Mouse (Mus musculus) large intestine, adult 2 months (tissue): ENCODE results near the gene Fnbp4. TPM values are rescaled to one million over a fixed set of nuclear protein-coding genes. Genes with fewer than 3 reads are reported as not detected.
"Not testable (repeated sequence)": the region's sequence is repeated elsewhere in the genome, so short reads cannot be mapped to it uniquely, and the experiment has no call there.

Experiments used
- DNase-seq: peaks from one replicate; pipeline ENCODE4 v3.0.0-alpha.2; 2012; ENCODE audit warnings: low read depth, low spot score
- WGBS: fragments of 180-500 bp; shearing (Covaris S2); methylation state at CpG from one replicate; pipeline ENCODE4 v1.1.7; 2018; 5-methylcytosine and 5-hydroxymethylcytosine counted together
- polyA plus RNA-seq: library from polyadenylated mRNA; depleted of rRNA; stranded (reverse); fragments of >200 nt; gene quantifications from 2 replicates; pipeline ENCODE4 v1.2.3, GENCODE M21; 2012; rRNA removed

The Fnbp4 gene
- polyA plus RNA-seq, 1 experiment: 20.7 TPM

DNA sequence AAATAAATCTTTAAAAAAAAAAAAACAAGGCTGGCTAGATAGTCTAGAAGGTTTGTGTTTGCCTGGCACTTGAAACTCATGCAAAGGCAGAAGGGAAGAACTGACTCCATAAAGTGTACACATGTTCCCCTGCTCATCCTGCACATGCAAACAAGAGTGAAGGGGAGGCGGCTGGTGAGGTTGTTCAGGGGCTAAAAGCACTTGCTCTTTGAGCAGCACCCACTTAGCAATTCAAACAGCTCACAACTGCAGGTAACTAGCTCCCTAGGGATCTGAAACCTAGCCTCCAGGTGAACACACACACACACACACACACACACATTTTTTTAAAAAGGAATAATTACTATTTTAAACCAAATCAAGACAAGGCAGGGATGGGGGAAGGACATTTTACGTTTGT, 36.8 kb downstream of the Fnbp4 start:
- WGBS: 60% methylated on average over 2 of the region's 2 CpGs
- DNase-seq: no peak

DNA sequence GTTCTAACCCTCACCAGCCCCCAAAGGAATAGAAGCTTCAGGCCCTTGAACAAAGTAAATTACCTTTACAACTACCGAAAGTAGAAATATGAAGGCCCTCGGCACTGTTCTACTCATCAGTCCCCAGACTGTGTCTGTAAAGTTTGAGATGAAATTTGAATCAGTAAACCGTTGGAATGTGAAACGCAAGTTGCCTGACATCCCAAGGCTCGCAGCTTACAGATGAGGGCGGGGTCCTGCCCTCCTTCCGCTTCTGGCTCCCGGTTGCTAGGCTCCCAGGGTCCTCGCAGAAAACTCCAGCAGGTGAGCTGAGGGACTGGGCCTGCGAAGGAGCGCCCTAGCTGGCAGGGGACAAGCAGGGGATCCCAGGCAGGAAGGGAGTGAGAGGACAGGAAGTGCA, 37.3 kb downstream of the Fnbp4 start, which contains the start of gene Agbl2:
Agbl2 (plus strand) TSS at position 270 of the 400 bp plus-strand sequence.
- 6% methylated on average over 11 of the region's 11 CpGs for WGBS
- DNase-seq: no peak

DNA sequence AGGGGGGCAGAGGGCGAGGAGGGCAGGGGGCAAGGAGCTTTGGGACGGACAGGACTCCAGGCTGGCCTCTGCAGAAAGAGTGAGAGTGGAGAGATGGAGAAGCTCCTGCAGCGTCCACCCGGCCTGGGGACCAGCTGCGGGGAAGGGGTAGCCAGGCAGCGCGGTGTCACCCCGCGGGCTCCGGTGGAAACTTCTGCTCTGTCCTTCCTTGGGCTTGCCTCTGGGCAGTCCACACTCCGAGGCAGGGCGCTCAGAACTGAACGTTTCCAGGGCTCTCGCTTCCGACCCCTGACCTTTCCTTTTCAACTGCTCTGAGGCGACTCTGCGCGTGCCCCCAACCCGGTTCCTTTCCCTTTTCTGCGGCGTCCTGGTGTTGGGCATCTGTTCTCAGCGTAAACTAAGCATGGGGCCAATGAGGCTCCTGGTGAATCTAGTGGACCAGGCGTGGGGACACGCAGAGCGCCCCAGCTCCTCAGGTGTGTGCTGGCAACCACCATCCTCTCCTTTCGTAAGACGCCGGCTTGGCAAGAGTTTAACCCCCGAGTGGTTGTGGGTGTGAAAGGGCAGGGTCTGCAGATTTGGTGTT, 37.8 kb downstream of the Fnbp4 start:
- WGBS: 5% methylated on average over 28 of the region's 29 CpGs
- DNase-seq: no peak

DNA sequence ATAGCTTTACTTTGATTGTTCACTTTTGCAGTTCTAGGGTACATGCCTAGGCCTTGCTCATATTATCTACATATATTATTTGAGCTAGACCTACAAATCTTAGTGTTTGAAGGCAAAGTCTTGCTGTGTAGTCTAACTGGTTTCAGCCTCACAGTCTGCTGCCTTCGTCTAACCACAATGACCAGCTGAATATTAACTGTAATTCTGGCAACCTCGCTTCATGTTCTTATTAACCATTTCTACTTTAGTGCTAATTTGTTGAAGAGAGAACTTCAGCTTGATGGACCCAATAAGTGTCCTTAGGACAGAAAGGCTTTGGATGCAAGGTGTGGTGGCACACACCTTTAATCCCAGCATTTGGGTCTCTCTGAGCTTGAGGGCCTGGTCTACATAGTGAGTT, 43.0 kb downstream of the Fnbp4 start:
- DNase-seq: no peak
- 89% methylated on average over 2 of the region's 2 CpGs for WGBS

DNA sequence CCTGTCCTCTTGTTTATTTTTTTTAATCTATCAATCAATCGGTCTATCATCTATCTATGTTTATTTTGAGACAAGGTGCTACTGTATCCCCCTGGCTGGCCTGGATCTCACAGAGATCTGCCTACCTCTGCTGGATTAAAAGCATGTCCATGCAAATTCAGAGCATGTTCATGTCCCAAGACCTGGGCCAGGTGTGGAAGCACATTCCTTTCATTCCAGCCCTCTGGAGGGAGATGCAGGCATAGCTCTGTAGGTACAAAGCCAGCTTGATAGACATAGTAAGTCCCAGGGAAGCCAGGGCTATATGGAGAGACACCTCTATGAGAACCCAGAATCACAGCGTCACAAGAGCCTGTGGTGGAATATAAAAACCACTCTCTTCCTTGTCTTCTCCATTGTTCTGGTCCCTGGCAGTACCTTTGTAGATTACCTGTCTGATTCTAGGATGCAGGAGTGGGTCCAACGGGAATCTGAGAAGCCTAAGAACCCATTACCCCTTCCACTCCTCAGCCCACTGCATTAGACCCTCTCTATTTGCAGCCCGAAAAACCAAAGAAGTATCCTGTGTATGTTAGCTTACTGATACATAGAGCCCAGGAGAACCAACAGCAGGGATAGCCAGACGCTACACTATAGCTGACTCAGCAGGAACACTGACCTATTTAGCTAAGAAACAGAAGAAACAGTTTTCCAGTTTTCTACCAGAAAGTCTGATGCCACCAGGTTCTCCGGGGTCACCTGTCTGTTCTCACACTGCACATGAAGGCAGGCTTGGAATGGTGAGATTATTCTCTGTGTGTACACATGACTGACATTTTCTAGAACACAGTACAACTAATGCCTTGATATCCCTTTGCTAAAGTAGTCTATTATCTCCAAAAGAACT, 63.3 kb downstream of the Fnbp4 start:
- 85% methylated on average over 6 of the region's 6 CpGs for WGBS

DNA sequence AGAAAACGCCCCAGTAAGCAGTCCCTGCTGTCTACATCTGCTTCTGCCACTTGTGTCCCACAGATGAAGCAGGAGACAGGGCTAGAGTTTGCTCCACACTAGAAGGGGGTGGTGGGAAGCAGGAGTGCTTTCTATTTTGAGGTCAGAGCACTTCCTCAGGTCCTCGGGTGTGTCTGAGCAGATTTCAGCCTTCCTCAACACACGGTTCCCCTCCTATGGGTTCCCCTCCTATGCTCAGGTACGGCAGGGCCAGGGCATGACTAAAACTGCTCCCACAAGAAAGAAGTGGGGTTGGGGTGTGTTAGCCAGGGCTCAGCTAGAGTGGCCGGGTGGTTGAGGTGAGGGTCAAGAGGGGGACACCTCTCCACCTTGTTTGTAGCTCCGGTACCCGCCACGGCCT, 65.6 kb downstream of the Fnbp4 start:
- 79% methylated on average over 8 of the region's 8 CpGs for WGBS
- DNase-seq: no peak

More for the DNA sequence above, 63.3 kb downstream of the Fnbp4 start:
- DNase-seq: no peak

DNA sequence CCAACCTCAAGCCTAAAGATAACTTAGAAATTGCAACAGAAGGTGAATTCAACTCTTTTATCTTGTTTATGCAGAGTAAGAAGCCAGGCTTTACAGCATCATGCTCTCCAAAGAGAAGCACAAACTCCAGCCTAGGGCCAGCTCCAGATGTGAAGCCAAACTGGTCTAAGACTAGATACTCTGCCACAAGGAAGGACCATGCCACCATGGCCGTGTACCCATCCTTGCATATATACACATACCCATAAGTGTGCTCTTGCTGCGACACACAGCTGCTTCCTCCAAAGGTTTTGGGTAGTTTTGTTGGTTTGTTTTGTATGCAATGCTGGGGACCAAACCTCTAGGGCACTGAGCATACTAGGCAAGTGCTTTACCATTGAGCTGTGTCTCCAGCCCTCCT, 70.1 kb downstream of the Fnbp4 start:
- WGBS: 77% methylated on average over 2 of the region's 2 CpGs

DNA sequence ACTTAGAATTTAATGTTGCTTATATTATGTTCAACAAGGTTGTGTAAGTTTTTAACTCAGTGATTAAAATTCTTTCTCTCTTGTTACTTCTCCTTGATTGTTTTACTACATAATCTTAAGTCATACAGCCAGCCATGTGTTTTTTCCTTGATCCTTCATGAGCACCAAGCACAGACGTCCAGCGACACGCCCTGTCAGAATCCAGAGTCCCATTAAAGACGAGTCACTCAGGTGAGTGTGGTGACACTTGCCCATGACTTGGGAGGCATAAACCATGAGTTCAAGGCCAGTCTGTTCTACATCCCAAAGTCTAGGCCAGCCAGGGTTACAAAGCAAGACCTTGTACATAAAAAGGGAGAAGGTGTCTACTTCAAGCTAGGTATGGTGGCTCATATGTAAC, 71.0 kb downstream of the Fnbp4 start:
- peak; percentile 51 for DNase-seq
- 33% methylated on average over 4 of the region's 4 CpGs for WGBS

More for the DNA sequence above, 70.1 kb downstream of the Fnbp4 start:
- DNase-seq: no peak

DNA sequence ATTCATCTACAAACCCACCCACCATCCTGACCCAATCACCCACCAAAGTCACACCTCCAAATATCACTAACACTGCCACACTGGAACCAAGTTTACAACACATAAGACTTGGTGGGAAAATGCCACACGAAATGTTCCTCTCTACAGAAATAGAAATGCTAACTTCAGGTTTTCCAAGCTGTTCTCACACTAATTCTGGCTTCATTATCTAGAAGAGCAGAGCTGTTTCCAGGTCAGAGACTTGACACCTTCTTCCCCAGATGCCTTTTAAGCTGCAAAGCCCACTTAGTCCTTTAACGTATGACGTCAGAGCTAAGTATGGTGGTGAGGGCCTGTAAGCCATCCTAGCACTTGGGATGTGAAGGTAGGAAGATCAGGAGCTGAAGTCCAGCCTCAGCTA, 73.5 kb downstream of the Fnbp4 start:
- no peak for DNase-seq
- 93% methylated on average over 3 of the region's 3 CpGs for WGBS

DNA sequence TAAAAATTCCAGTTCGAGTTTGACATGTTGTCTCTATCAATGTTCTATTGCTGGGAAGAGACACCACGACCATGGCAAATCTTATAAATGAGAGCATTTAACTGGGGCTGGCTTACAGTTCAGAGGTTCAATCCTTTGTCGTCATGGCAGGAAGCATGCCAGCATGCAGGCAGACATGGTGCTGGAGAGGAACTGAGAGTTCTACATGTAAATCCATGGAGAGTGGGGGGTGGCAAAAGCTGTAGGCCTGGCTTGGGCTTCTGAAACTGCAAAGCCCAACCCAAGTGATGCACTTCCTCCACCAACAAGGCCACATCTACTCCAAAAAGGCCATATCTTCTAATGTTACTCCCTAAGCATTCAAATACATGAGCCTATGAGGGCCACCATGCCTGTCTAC, 75.7 kb downstream of the Fnbp4 start:
- 86% methylated on average over 3 of the region's 3 CpGs for WGBS
- DNase-seq: no peak

DNA sequence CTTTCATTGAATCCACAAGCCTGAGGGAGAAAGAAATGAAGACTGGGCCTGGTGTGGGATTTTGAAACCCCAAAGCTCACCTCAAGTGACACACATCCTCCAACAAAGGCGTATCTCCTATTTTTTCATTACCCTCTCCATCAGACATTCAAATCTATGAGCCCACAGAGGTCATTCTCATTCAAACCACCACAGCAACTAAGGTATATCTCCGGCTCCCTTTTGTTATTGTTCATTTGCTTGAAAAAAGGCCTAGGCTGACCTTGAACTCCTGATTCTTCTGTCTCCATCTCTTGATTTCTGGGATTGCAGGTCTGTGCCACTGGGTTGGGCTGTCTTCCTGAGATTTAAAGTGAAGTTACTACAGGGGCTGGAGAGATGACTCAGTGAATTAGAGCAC, 77.8 kb downstream of the Fnbp4 start:
- no peak for DNase-seq
- whole genome bisulfite sequencing: 90% methylated on average over 2 of the region's 2 CpGs

DNA sequence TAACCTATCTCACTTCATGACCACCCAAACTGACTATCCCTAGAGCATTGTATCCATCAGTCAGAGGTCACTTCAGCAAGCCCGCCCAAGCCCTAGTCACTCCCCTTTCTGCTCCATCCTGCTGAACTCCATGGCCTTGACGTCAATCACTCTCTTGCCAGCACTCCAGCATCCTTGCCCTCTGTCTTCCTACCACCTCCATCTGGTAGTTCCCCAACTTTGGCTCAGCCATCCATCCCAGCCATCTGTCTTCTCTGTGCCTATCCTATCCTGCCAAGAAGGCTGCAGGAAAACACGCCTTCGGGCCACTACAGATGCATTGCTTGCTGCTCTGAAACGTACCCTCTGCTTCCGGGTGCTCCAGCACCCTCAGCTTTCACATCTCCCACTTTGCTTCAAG, 78.6 kb downstream of the Fnbp4 start:
- WGBS: 90% methylated on average over 6 of the region's 6 CpGs
- no peak for DNase-seq

DNA sequence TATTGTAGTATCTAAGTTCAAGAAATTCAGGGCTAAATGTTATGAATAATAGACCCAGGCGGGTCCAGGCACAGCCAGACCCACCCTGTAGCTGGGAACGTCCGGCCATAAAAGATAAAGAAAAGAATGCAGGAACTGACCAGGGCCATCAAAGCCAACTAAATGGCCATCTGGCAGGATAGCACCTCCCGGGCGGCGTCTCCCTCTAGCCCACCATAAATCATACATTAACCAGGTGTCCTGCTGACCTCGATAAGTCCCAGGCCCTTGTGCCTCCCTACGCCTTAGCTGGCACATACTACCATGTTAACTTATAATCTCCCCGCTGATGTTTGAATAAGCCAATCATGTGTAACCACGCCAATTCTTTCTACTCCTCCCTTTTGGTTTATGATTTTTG, 79.4 kb downstream of the Fnbp4 start:
- DNase-seq: not testable (repeated sequence)
- WGBS: 19% methylated on average over 10 of the region's 10 CpGs

DNA sequence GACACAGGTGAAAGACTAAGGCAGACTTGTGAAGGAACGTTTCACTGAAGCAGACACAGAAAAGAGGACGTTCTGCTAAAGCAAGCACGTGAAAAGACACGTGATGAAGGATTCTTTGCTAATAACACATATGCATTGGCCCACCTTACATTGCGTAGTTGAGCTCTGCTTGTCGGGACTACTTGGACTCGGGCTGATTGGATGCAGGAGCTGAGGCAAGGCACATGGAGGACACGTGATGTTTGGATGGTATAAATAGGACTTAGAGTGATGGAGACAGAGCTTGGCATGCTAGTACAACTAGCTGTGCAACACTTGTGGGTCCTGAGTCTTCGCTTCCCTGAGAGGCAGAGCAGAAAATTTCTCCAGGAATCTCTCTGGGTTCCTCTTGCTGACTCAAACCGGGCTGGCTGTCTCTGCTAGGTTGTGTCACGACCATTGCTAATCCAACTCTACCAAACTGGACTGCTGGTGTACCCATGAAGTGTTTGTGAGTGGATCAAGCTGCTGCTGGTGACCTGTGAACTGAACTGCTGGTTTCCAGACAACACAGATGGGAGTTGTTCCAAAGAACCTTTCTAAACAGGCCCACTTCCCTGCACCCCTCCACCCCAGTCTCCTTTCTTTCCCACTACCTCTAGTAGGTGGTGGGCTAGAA, 80.5 kb downstream of the Fnbp4 start:
- 86% methylated on average over 11 of the region's 11 CpGs for WGBS

DNA sequence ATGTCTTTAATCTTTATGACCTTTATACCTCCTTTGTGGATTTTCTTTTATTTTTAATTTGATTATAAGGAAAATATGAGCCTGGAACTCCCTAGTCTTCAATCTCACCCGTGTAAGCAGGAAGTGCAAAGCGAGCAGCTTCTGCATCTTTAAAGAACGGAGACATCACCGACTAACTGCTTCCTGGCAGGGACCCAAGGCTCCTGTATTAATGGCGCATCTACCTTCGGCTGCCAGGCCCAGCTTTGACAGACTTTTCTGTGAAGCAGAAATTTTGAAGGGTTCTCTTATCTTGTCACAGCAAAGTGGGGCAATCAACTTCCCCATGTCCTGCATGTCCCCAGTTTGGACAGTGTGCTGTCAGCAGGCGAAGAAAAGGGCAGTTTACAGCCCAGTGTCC, 83.6 kb downstream of the Fnbp4 start:
- WGBS: 25% methylated on average over 7 of the region's 7 CpGs
- DNase-seq: no peak

More for the DNA sequence above, 80.5 kb downstream of the Fnbp4 start:
- DNase-seq: no peak

Other genes starting within 250 kb of the Fnbp4 start
- gene Ptprj, start 164.7 kb upstream of the Fnbp4 start, polyA plus RNA-seq: 12.2 and 13.6 TPM in 2 replicates
- 8.9 and 11.3 TPM in 2 replicates for gene Nup160, start 68.2 kb upstream of the Fnbp4 start, polyA plus RNA-seq
- 0.15 and 0.22 TPM in 2 replicates for gene Agbl2, start 37.4 kb downstream of the Fnbp4 start, polyA plus RNA-seq
- gene Mtch2, start 101.8 kb downstream of the Fnbp4 start, polyA plus RNA-seq: 210 and 242 TPM in 2 replicates
- gene C1qtnf4, start 140.5 kb downstream of the Fnbp4 start, polyA plus RNA-seq: 1.2 and 1.8 TPM in 2 replicates
- gene Kbtbd4, start 159.4 kb downstream of the Fnbp4 start, polyA plus RNA-seq: 9.6 and 11.8 TPM in 2 replicates
- 197 and 211 TPM in 2 replicates for gene Ndufs3, start 159.5 kb downstream of the Fnbp4 start, polyA plus RNA-seq
- gene Celf1, start 195.0 kb downstream of the Fnbp4 start, polyA plus RNA-seq: 31.7 and 45.2 TPM in 2 replicates